Mouse (Mus musculus): ENCODE results near the gene Tmco3. TPM values are rescaled to one million over a fixed set of nuclear protein-coding genes. Genes with fewer than 3 reads are reported as not detected.
"Not testable (repeated sequence)": the region's sequence is repeated elsewhere in the genome, so short reads cannot be mapped to it uniquely, and the experiment has no call there.

Gene Tmco3
- polyA plus RNA-seq, 1 experiment from 2014 or later = 46.3 TPM

DNA sequence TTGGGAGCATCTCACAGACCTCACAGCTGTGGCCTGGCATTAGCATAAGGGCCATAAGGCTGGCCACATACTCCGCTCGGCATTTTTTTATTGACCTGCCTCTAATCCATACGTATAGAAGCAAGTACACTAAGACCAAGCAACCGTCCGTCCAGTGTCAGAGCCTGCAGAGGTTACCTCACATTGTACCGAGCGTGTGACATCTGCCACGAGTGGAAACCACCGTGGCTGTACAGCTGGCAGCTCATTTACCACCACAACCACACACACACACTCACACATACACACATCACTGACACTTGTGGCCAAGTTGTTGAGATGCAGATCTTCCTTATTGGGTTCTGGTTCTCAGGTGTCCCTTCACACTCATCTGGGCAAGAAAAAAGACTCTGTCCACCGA is 28.7 kb downstream of the Tmco3 start:
- 94% methylated on average over 10 of the region's 10 CpGs for WGBS
- H3K9me3 ChIP-seq (ENCODE audit: control insufficient read depth, low read depth, low read length) = no peaks in the 10 kb centered on the region
- H3K27me3 ChIP-seq (ENCODE audit: control insufficient read depth, insufficient read depth, low read length) = no peaks in the 10 kb centered on the region
- no peak for ATAC-seq (ENCODE audit: insufficient number of reproducible peaks, insufficient read depth, low FRiP score, low read depth)
- H3K36me3 ChIP-seq (ENCODE audit: control insufficient read depth, insufficient read depth, low read length) = peaks cover 7% of the 10 kb centered on the region; the same call in 1 of the 2 replicates
- no peaks in the 10 kb centered on the region for H3K4me1 ChIP-seq (ENCODE audit: control insufficient read depth, insufficient read depth, low read length)
- no peak overlapping the region for H3K4me2 ChIP-seq (replicated peaks; ENCODE audit: low read depth, low read length)
- H3K9ac ChIP-seq (replicated peaks; ENCODE audit: low read depth, low read length) = no peak overlapping the region
- no peak overlapping the region for H3K27ac ChIP-seq (ENCODE audit: low read length)
- H3K4me3 ChIP-seq (ENCODE audit: low read depth, low read length) = no peak overlapping the region

GRCm38 (mm10) chr8:13326598-13326997 is 38.6 kb downstream of the Tmco3 start:
- 36% methylated on average over 5 of the region's 5 CpGs for WGBS

GRCm38 (mm10) chr8:13334671-13335070 is 46.7 kb downstream of the Tmco3 start:
- no peak overlapping the region for H3K27ac ChIP-seq (ENCODE audit: low read length)
- H3K36me3 ChIP-seq (ENCODE audit: control insufficient read depth, insufficient read depth, low read length) = no peaks in the 10 kb centered on the region
- H3K9me3 ChIP-seq (ENCODE audit: control insufficient read depth, low read depth, low read length) = no peaks in the 10 kb centered on the region
- WGBS = 48% methylated on average over 1 of the region's 1 CpGs
- no peak overlapping the region for H3K9ac ChIP-seq (replicated peaks; ENCODE audit: low read depth, low read length)
- H3K4me3 ChIP-seq (ENCODE audit: low read depth, low read length) = no peak overlapping the region
- no peaks in the 10 kb centered on the region for H3K27me3 ChIP-seq (ENCODE audit: control insufficient read depth, insufficient read depth, low read length)
- H3K4me2 ChIP-seq (replicated peaks; ENCODE audit: low read depth, low read length) = no peak overlapping the region
- no peak for ATAC-seq (ENCODE audit: insufficient number of reproducible peaks, insufficient read depth, low FRiP score, low read depth)
- H3K4me1 ChIP-seq (ENCODE audit: control insufficient read depth, insufficient read depth, low read length) = peaks cover 6% of the 10 kb centered on the region; the same call in 1 of the 2 replicates

More at GRCm38 (mm10) chr8:13326598-13326997, 38.6 kb downstream of the Tmco3 start:
- Histone ChIP-seq H3K27me3 (ENCODE audit: control insufficient read depth, insufficient read depth, low read length) (no peaks in the 10 kb centered on the region), H3K36me3 (ENCODE audit: control insufficient read depth, insufficient read depth, low read length) (no peaks in the 10 kb centered on the region; the same call in 1 of the 2 replicates), H3K27ac (ENCODE audit: low read length) (no peak overlapping the region), H3K4me1 (ENCODE audit: control insufficient read depth, insufficient read depth, low read length) (no peaks in the 10 kb centered on the region), H3K4me2 (replicated peaks; ENCODE audit: low read depth, low read length) (no peak overlapping the region), H3K9me3 (ENCODE audit: control insufficient read depth, low read depth, low read length) (no peaks in the 10 kb centered on the region), H3K9ac (replicated peaks; ENCODE audit: low read depth, low read length) (no peak overlapping the region), H3K4me3 (ENCODE audit: low read depth, low read length) (no peak overlapping the region)
- no peak for ATAC-seq (ENCODE audit: insufficient number of reproducible peaks, insufficient read depth, low FRiP score, low read depth)

DNA sequence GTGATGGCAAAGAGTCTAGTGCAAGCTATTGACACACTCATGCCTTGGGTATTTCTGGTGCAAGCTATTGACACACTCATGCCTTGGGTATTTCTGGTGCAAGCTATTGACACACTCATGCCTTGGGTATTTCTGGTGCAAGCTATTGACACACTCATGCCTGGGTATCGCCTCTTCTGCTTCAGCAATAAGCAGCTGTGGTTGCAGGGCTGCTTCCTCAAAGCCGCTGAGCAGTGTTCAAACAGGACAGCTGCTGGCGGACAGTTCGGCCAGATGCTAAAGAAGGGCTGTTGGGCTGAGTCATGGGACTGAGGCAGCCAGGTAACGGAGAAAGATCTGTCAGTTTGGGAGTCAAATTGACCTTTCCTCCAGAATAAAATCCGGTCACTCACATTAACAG is 49.3 kb downstream of the Tmco3 start:
- H3K9me3 ChIP-seq (ENCODE audit: control insufficient read depth, low read depth, low read length); ATAC-seq (ENCODE audit: insufficient number of reproducible peaks, insufficient read depth, low FRiP score, low read depth); H3K9ac ChIP-seq (replicated peaks; ENCODE audit: low read depth, low read length); H3K4me3 ChIP-seq (ENCODE audit: low read depth, low read length); H3K27me3 ChIP-seq (ENCODE audit: control insufficient read depth, insufficient read depth, low read length); H3K4me2 ChIP-seq (replicated peaks; ENCODE audit: low read depth, low read length): not testable (repeated sequence)
- 62% methylated on average over 6 of the region's 6 CpGs for WGBS
- H3K27ac ChIP-seq (ENCODE audit: low read length) = peak overlapping the region; percentile 35; the same call in 1 of the 2 replicates
- H3K36me3 ChIP-seq (ENCODE audit: control insufficient read depth, insufficient read depth, low read length) = peaks cover 21% of the 10 kb centered on the region
- H3K4me1 ChIP-seq (ENCODE audit: control insufficient read depth, insufficient read depth, low read length) = peaks cover 16% of the 10 kb centered on the region; the same call in 1 of the 2 replicates

DNA sequence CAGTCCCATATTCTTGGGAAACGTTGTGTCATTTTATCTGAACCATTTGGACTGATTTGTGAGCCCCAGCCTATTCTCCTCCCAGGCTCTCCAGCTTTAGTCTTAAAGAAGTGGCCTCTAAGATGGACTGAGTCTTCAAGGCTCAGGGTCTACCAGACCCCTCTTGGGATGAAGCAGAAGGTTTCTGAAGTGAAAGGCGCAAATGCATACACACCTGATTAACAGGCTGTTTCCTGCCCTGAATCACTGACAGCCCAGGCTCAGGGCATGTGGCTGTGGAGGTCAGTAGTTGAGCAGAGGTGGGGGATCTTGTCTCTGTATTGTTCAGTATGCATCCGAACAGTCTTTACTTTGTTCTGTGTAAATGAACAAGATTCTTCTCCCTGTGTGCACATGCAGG is 49.7 kb downstream of the Tmco3 start:
- H3K9ac ChIP-seq (replicated peaks; ENCODE audit: low read depth, low read length) = no peak overlapping the region; the same call in 1 of the 2 replicates
- H3K4me3 ChIP-seq (ENCODE audit: low read depth, low read length) = no peak overlapping the region
- peak overlapping the region; percentile 35; the same call in 1 of the 2 replicates for H3K27ac ChIP-seq (ENCODE audit: low read length)
- H3K4me2 ChIP-seq (replicated peaks; ENCODE audit: low read depth, low read length) = peak overlapping the region; percentile 46
- H3K36me3 ChIP-seq (ENCODE audit: control insufficient read depth, insufficient read depth, low read length) = peaks cover 25% of the 10 kb centered on the region
- WGBS = 63% methylated on average over 3 of the region's 3 CpGs
- H3K9me3 ChIP-seq (ENCODE audit: control insufficient read depth, low read depth, low read length) = no peaks in the 10 kb centered on the region
- no peaks in the 10 kb centered on the region for H3K27me3 ChIP-seq (ENCODE audit: control insufficient read depth, insufficient read depth, low read length)
- ATAC-seq (ENCODE audit: insufficient number of reproducible peaks, insufficient read depth, low FRiP score, low read depth) = no peak
- H3K4me1 ChIP-seq (ENCODE audit: control insufficient read depth, insufficient read depth, low read length) = peaks cover 16% of the 10 kb centered on the region; the same call in 1 of the 2 replicates

DNA sequence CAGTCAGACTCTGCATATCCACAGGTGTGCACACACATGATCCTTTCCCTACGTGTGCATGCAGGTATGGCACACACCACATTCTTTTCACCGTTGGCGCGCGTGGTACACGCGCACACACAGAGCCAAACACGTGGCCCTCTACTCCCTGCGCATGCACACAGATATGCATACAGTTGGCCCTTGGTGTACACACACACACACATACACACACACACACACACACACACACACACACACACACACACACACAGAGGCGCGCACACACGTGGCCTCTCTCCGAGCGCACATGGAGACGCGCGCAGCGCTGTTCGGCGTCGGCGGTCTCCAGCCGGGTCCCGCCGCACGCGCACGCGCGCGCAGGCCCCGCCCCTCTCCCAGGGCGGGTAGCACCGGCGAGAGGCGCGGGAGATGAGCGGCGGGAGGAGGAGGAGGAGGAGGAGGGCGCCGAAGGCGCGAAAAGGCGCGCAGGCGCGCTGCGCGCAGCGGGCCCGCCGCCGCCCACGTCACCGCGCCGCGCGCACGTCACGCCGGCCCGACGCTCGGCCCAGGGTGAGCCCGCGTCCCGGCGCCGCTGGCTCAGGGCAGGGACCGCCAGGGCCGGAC is 50.4 kb downstream of the Tmco3 start, which contains the start of gene Tfdp1:
TSS of gene Tfdp1 (plus strand) at position 497 of the 606 bp plus-strand sequence.
- Histone ChIP-seq H3K4me1 (ENCODE audit: control insufficient read depth, insufficient read depth, low read length) (peaks cover 16% of the 10 kb centered on the region; the same call in 1 of the 2 replicates), H3K4me3 (ENCODE audit: low read depth, low read length) (peak within 1 kb of the TSS; percentile 95), H3K27me3 (ENCODE audit: control insufficient read depth, insufficient read depth, low read length) (no peaks in the 10 kb centered on the region), H3K4me2 (replicated peaks; ENCODE audit: low read depth, low read length) (peak within 1 kb of the TSS; percentile 59), H3K9ac (replicated peaks; ENCODE audit: low read depth, low read length) (peak within 1 kb of the TSS; percentile 89), H3K9me3 (ENCODE audit: control insufficient read depth, low read depth, low read length) (no peaks in the 10 kb centered on the region), H3K36me3 (ENCODE audit: control insufficient read depth, insufficient read depth, low read length) (peaks cover 31% of the 10 kb centered on the region), H3K27ac (ENCODE audit: low read length) (peak within 1 kb of the TSS; percentile 78)
- ATAC-seq (ENCODE audit: insufficient number of reproducible peaks, insufficient read depth, low FRiP score, low read depth) = peak; percentile 90
- 2% methylated on average over 49 of the region's 72 CpGs for WGBS

DNA sequence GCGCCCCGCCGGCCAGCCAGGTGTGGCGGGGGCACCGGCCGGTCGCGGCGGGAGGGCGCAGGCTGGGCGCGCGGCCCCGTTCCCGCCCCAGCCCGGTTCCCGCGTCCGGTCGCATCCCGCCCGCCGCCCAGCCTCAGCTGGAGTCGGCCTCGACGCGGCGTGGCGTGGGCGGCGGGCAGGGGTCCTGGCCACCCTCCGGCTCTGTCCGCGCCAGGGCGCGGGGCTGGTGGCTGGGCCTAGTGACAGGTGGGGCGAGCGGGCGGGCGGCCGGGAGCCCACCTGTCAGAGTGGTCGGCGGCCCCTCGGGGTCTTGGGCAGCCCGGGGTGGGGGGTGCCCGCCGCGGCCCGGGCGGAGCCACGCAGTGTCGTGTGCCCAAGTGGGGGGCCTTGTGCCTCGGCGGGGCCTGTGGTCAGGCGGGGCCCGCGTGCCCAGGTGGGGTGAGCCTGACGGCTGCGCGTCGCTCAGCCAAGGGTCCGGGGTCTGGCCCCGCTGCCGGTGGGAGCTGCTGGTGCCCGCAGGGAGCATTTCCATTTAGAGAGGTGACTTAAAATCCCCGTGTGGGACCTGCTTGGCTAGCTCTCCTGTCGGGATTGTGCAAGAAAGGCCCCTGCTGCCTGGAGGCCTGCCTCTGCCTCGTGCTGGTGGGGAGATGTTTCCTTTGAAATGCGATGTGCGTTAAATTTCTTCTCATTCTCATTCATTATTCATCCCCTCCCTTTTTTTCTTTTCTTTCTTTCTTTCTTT is 51.1 kb downstream of the Tmco3 start:
- Histone ChIP-seq H3K9ac (replicated peaks; ENCODE audit: low read depth, low read length) (peak overlapping the region; percentile 89), H3K4me2 (replicated peaks; ENCODE audit: low read depth, low read length) (peak overlapping the region; percentile 59), H3K4me3 (ENCODE audit: low read depth, low read length) (peak overlapping the region; percentile 95), H3K36me3 (ENCODE audit: control insufficient read depth, insufficient read depth, low read length) (peaks cover 38% of the 10 kb centered on the region), H3K27ac (ENCODE audit: low read length) (peak overlapping the region; percentile 78), H3K4me1 (ENCODE audit: control insufficient read depth, insufficient read depth, low read length) (peaks cover 16% of the 10 kb centered on the region; the same call in 1 of the 2 replicates), H3K9me3 (ENCODE audit: control insufficient read depth, low read depth, low read length) (no peaks in the 10 kb centered on the region), H3K27me3 (ENCODE audit: control insufficient read depth, insufficient read depth, low read length) (no peaks in the 10 kb centered on the region)
- peak; percentile 60 for ATAC-seq (ENCODE audit: insufficient number of reproducible peaks, insufficient read depth, low FRiP score, low read depth)
- WGBS = under 1% methylated on average over 60 of the region's 70 CpGs

GRCm38 (mm10) chr8:13339646-13339990 is 51.6 kb downstream of the Tmco3 start:
- Histone ChIP-seq H3K4me3 (ENCODE audit: low read depth, low read length) (peak overlapping the region; percentile 95), H3K9me3 (ENCODE audit: control insufficient read depth, low read depth, low read length) (no peaks in the 10 kb centered on the region), H3K4me1 (ENCODE audit: control insufficient read depth, insufficient read depth, low read length) (peaks cover 16% of the 10 kb centered on the region; the same call in 1 of the 2 replicates), H3K4me2 (replicated peaks; ENCODE audit: low read depth, low read length) (peak overlapping the region; percentile 59), H3K27me3 (ENCODE audit: control insufficient read depth, insufficient read depth, low read length) (no peaks in the 10 kb centered on the region), H3K27ac (ENCODE audit: low read length) (no peak overlapping the region), H3K36me3 (ENCODE audit: control insufficient read depth, insufficient read depth, low read length) (peaks cover 42% of the 10 kb centered on the region), H3K9ac (replicated peaks; ENCODE audit: low read depth, low read length) (peak overlapping the region; percentile 89)
- ATAC-seq (ENCODE audit: insufficient number of reproducible peaks, insufficient read depth, low FRiP score, low read depth) = no peak
- 4% methylated on average over 11 of the region's 11 CpGs for WGBS

Data from stomach, embryonic 14.5 days (tissue).